Mouse (Mus musculus): ENCODE results near the gene Cdk6.
"Not testable (repeated sequence)": the region's sequence is repeated elsewhere in the genome, so short reads cannot be mapped to it uniquely, and the experiment has no call there.

Cdk6 gene

GRCm38 (mm10) chr5:3341111-3341911 is at the start of gene Cdk6:
Cdk6 (plus strand) TSS chr5:3341485.
- DNase-seq (ENCODE audit: low spot score in 2 of 2), result peak; percentile 17 to 19

DNA sequence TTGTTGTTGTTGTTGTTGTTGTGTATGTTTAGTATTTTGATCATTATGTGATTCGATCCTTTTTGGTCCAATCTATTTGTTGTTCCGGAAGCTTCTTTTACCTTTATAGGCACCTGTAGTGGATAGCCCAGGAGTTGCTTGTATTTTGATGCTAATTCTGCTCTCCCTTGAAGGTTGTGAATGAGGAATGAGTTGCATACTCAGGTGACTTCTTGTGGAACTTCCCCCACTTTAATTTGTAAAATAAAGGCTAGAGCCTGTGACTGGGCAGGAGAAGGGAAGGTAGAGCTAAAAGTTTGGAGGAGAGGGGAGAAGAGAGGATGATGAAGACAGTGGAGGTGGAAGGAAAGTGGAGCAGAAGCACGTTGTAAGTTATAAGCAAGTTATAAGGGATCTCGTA is 47.6 kb upstream of the Cdk6 start:
- DNase-seq (ENCODE audit: low spot score in 2 of 2), result no peak

DNA sequence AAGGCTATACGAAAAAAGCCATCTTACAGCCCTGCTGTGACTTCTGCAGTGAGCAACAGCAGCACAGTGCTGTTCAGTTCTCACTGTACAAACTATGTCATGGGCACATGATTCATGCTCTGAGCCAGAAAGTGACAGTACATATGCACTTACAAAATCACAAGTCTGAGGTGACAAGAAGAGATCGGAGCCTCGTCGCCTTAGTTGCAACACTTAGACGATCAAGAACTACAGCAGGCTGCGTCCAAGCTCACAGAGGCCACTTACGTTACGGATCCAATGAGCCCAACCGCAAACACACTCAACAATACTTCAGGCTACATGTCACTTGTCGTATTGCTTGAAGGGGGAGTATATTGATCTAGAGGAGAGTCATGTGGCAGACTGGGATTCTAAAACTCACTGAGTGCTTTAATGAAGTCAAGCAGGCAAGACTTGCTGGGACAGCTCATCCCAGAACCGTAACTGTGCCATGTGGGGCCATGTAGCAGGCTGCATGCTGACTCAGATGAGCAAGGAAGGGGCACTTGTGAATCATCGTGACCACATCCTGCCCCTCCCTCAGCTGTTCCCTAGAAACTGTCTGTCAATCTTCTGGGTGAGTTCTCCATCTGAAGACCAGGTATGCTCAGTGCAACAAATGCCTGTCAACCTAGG is 40.4 kb upstream of the Cdk6 start:
- DNase-seq (ENCODE audit: low spot score in 2 of 2), result peak in 1 of 2 experiments; percentile 4

DNA sequence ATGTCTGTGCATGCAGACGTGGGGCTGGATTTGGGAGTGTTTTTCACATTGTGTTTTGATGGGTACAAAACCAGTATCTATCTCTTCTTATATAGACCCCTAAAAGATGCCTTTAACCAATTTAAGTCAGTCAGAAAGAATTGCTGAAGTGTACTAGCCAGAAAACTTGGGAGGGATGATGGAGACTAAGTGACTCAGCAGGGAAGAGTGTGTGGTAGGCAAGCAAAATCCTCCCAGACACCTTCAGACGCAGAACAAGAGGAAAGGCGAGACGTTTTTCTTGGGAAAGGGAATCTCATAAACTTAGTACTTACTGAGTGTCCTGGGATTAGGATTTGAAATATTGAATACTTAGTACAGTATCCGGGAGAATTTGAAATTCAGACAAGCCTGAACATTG is 39.8 kb upstream of the Cdk6 start:
- DNase-seq (ENCODE audit: low spot score in 2 of 2), result no peak

- no peak for DNase-seq (ENCODE audit: low spot score in 2 of 2)
Measured at GRCm38 (mm10) chr5:3303876-3304275, 37.4 kb upstream of the Cdk6 start.

DNA sequence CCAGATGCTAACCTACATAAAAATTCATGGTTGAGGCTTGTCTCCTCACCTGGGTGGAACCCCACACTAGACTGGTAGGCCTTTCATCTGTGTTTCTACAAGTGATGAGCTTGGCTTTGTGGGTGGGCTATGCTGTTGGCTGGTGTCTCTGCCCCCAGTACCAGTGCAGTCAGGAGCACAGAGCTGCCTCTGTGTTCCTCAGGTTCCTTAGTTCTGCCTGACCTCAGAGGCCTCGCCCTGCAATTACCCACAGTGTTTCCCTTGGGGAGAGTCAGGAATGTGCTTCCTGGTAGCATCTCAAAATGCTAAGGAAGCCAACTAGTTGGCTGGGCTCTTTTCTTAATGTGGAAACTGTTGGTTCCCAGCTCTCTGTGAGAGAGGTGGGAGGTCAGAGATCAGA is 35.1 kb upstream of the Cdk6 start:
- no peak for DNase-seq (ENCODE audit: low spot score in 2 of 2)

DNA sequence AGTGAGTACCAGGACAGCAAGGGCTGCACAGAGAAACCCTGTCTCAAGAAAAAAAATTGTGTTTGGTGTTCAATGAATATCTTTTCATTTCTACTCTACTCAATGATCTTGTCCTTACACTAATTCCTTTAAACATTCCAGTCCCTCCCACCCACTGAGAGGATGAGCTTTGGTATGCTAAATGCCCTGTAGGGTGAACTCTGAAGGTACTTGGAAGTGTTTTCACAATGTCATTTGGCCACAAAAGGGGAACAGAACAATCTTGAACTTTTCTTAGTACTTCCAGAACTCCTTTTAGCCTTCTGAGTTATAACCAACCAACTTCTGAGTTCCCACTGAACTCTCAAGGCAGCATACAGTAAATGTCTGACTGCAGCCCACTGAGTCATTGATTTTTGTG is 32.2 kb upstream of the Cdk6 start:
- DNase-seq (ENCODE audit: low spot score in 2 of 2), result no peak

GRCm38 (mm10) chr5:3309587-3309986 is 31.7 kb upstream of the Cdk6 start:
- no peak for DNase-seq (ENCODE audit: low spot score in 2 of 2)

GRCm38 (mm10) chr5:3311156-3311555 is 30.1 kb upstream of the Cdk6 start:
- not testable (repeated sequence) for DNase-seq (ENCODE audit: low spot score in 2 of 2)

- DNase-seq (ENCODE audit: low spot score in 2 of 2), result not testable (repeated sequence)
Measured at GRCm38 (mm10) chr5:3317724-3318123, 23.6 kb upstream of the Cdk6 start.

- DNase-seq (ENCODE audit: low spot score in 2 of 2), result no peak
Measured at GRCm38 (mm10) chr5:3320225-3320624, 21.1 kb upstream of the Cdk6 start.

DNA sequence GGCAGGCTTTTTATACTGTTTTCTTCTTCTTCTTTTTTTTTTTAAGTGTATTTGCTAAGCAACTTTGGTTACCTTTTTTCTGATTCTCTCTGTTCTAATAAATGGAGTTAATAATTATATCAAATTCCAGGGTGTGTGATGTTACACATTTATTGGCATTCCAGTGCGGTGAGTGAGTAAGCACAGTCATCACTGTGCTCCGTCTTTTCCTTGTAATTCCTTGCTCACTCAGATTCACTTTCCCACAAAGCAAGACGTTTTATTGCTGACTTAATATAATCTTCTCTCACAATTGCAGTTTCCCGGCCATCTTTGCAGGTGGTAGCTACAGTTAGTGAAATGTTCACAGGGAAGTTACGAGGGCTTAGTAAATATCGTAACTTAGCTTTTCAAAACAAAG is 19.2 kb upstream of the Cdk6 start:
- no peak for DNase-seq (ENCODE audit: low spot score in 2 of 2)

DNA sequence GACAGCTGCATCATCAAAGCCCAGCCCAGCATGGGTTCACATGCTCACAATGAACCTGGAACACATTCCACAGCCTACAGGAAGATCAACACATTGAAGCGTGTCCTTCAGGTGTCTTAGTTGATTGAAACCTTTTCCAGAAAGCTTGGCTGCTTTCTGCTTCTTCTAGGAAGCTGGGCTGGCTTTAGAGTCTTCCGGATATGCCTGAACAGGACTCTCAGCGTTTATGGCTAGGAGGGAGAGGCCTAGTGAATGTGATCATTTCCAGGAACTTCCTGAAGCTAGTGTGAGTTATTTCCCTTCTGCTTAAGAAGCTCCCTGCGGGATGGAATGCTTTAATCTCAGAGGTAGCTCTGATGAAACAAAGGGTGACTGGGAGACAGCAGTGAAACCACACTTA is 17.2 kb upstream of the Cdk6 start:
- no peak for DNase-seq (ENCODE audit: low spot score in 2 of 2)

GRCm38 (mm10) chr5:3329361-3329760 is 11.9 kb upstream of the Cdk6 start:
- no peak for DNase-seq (ENCODE audit: low spot score in 2 of 2)

DNA sequence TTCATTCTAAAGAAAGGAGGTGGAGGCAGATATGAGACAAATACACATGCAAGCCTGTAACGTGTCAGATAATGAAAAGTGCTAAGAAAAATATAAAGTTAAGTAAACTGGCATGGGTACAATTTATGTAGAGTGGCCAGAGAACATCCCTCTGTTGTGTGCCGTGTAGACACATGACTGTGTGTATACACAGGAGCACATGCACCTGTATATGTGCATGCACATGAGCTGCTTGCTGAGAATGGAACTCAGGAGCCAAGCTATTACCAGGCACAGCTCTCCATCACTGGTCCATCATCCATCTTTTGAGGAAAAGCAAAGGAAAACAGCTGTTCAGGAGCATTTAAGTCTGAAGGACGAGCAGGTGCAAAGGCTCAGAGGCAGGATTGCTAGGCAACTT is 10.4 kb upstream of the Cdk6 start:
- DNase-seq (ENCODE audit: low spot score in 2 of 2), result no peak

GRCm38 (mm10) chr5:3333019-3333418 is 8.3 kb upstream of the Cdk6 start:
- not testable (repeated sequence) for DNase-seq (ENCODE audit: low spot score in 2 of 2)

DNA sequence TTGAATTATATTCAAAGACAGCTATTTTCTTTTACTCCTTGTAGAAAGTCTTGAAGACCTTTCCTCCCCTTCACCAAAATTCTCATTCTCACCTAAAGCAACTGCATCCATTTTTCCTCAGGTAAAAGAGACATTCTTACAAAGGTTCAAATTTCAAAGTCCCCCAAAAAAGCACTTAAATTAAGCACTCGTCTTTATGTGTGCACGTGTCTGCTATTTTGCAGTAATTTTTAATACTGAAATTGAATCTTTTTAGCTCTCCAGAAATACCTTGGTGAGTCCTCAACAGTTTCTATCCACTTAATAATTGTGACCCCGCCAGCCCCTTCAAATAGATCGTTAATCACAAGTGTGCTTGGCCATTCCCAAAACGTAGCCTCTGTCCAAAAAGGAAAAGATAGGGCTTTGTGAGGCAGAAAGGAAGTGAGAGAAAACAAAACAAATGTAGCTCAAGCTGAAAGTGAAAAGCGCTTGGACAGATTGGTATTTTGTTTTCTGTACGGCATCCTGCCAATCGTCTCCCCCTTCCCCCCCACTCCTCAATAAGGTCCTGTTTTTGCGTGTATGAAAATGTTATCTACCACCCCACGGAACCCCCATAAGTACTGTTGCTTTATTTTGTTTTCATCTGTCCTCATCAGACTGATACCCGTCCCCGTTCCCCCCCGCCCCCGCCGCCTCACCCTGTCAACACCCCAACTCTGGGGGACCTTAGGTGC is 786 bp upstream of the Cdk6 start:
- not testable (repeated sequence) for DNase-seq (ENCODE audit: low spot score in 2 of 2)

DNA sequence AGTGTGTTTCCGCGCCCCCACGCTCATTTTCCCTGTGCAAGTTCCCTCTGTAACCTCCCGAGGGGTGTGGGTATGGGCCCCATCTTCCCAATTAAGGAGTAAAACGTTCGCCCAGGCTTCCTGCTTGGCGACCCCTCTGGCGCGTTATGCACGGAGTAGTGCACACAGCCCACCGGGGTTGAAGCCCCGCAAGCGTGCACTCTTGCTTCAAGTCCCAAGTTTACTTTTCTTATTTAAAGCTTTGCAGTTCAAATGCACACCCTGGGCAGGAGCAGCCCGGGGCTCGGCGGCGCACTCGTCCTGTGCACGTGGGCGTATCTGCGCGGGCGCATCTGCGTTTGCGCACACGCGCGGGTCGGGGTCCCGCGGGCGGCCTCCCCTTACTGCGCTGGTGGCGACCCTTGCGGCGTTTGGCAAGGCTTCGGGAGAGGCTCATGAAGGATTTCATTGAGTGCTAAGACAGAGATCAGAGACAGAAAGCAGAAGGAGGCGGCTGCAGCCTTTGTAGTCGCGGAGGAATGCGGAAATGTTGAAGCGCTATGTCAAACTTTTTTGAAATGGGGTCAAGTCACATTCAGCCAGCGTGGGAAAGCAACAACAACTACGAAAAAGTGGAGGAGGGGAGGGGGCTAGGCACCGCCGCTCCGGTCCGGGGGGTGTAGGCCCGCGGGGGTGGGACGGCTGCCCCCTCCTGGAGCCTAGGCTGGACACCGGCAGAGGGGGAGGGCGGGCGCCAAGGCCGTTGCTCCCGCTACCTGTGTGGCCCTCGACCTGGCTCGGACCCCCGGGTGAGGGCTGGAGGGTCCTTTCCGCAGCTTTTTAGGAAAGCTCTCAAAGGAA is 866 bp downstream of the Cdk6 start:
- DNase-seq (ENCODE audit: low spot score in 2 of 2), result peak; percentile 8 to 45

DNA sequence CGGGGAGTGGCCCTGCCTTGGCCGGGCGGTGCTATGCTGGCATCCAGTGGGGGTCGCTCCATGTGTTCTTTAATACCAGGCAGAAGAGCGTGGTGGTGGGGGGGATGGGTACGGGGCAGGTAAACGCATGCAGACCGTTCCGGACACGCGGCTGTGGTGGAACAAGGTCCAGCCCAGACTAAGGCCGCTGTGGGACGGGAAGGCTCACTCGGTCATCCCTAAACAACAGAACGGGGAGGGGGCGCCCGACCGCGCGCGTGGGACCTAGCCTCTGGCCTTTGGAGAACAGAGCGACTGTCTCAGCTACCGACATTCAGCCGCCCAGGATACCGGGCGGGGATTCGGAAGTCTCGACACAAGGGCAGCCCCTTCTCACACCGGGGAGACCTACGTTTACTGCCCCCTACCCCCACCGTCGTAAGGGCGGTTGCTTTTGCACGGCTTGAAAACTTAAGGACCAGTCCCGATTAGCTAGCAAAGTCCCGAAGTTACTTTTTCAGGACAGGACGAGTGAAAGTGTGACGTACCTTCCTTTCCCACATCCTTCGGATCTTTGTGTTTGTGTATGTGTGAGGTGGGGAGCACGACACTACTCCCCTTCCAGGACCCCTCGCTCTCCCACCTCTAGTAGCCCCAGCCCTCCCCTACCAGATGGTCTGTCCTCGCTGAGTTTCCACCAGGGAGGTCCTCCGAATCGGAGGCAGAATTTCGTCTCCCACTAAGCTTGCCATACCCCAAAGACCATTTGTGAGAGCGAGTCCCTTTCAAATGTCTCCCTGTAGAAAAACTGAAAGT is 1.7 kb downstream of the Cdk6 start:
- DNase-seq (ENCODE audit: low spot score in 2 of 2), result peak in 1 of 2 experiments; percentile 30

DNA sequence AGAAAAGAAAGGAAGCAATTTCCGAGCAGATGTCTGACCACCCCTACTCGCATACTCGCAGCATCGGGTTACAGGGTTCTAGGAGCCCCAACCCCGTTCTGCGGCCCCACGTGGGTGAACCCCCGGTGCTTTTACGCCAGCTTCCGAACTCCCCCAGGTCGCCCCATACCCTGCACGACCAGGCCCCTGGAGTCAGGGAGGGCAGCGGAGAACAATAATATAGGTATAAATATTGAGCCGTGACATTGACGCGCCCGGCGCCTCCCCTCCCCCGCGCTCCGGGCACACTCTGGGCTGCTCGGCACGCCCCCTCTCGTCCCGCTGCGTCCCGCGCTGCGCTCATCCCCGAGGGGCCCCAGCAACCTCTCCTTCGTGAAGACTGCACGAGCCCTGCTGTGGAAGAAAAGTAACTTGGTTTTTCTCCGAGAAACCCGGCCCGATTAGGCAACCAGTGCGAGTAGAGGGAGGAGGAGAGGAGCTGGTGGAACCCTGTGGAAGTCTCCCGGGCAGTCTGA is 2.3 kb downstream of the Cdk6 start:
- DNase-seq (ENCODE audit: low spot score in 2 of 2), result peak; percentile 25 to 50
